Mouse (Mus musculus) C2C12 (cell line): Measurements from ENCODE around the gene Tm4sf19. TPM values are rescaled to one million over a fixed set of nuclear protein-coding genes. Genes with fewer than 3 reads are reported as not detected.

Experiments used
- H3K27me3 ChIP-seq: one replicate; pipeline ENCODE4 v1.6.1; 2011; ENCODE audit not compliant: control insufficient read depth, insufficient read depth, insufficient read length
- H3K36me3 ChIP-seq: one replicate; pipeline ENCODE4 v1.6.1; 2011; ENCODE audit not compliant: control insufficient read depth, insufficient read depth
- H3K4me3 ChIP-seq: one replicate; pipeline ENCODE4 v1.5.1; 2011; ENCODE audit warnings: mild to moderate bottlenecking, control low read depth; ENCODE audit not compliant: poor library complexity, insufficient read depth, severe bottlenecking
- H3K79me2 ChIP-seq: one replicate; pipeline ENCODE4 v1.6.1; 2011; ENCODE audit not compliant: control insufficient read depth, insufficient read depth
- H3K79me3 ChIP-seq: one replicate; pipeline ENCODE4 v1.6.1; 2011; ENCODE audit warnings: low read depth, control low read depth
- H3ac ChIP-seq: one replicate; pipeline ENCODE3; 2011; ENCODE audit warnings: low read depth; ENCODE audit not compliant: control insufficient read depth, insufficient read length
- CEBPB ChIP-seq: IDR thresholded peaks from one replicate; pipeline ENCODE4 v1.6.1; 2011; ENCODE audit warnings: low read depth, mild to moderate bottlenecking, control low read depth, moderate library complexity
- CTCF ChIP-seq: IDR thresholded peaks from one replicate; pipeline ENCODE4 v1.5.1; 2011; ENCODE audit not compliant: control insufficient read depth, insufficient read depth, insufficient read length
- FOSL1 ChIP-seq: IDR thresholded peaks from one replicate; pipeline ENCODE4 v1.8.0; 2011; ENCODE audit warnings: mild to moderate bottlenecking, low read length; ENCODE audit not compliant: poor library complexity, insufficient read depth, severe bottlenecking
- MAX ChIP-seq: IDR thresholded peaks from one replicate; pipeline ENCODE4 v1.6.1; 2011; ENCODE audit warnings: mild to moderate bottlenecking, control low read depth
- MYOD1 ChIP-seq: IDR thresholded peaks from one replicate; pipeline ENCODE4 v1.6.1; 2011; ENCODE audit warnings: low read depth; ENCODE audit not compliant: control insufficient read depth, insufficient read length
- MYOG ChIP-seq: IDR thresholded peaks from one replicate; pipeline ENCODE4 v1.6.1; 2011; ENCODE audit not compliant: control insufficient read depth, insufficient read length; ENCODE audit errors: extremely low read depth
- USF1 ChIP-seq: IDR thresholded peaks from one replicate; pipeline ENCODE4 v1.6.1; 2011; ENCODE audit warnings: low read depth, mild to moderate bottlenecking, control low read depth, moderate library complexity
- polyA plus RNA-seq: library from polyadenylated mRNA; unstranded; fragments of >200 nt; fragmentation: generic; extraction: Trizol; gene quantifications from one replicate; pipeline ENCODE4 v1.2.1, GENCODE M21; 2012; ENCODE audit warnings: missing spikeins

Gene Tm4sf19
- polyA plus RNA-seq, 1 experiment: not detected

DNA sequence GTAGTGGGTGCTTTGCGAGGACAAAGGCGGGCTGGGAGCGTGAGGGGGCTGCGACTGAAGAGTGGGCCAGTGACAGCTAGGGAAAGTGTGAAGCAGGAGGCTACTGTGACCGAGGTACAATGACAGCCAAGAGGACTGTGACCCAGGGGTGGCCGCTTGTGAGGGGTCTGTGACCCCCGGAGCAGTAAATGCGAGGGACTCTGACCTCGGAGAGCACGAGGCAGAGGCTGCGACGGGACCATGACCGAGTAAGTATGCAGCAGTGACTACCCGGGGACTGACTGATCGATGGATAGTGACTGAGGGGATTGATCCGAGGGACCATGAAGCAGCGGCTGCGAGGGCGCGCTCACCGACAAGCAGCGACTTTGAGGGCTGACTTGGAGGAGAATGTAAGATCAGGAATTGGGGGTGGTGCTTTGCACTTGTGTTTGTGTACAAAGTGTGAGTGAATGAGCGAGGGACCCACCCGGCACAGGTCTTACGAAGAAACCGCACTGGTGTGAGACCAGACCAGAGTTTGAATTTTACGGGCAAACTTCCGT lies 30.8 kb downstream of the Tm4sf19 start:
- H3K79me2 ChIP-seq: peaks cover 24% of the 10 kb centered on the region
- peak overlapping the region; percentile 87 for H3ac ChIP-seq
- TF ChIP-seq MYOD1 (no peak), MAX (no peak), CTCF (no peak), CEBPB (no peak), USF1 (no peak), FOSL1 (no peak), MYOG (no peak)
- no peaks in the 10 kb centered on the region for H3K27me3 ChIP-seq
- H3K4me3 ChIP-seq: peak overlapping the region; percentile 87
- H3K36me3 ChIP-seq: no peaks in the 10 kb centered on the region
- peaks cover 6% of the 10 kb centered on the region for H3K79me3 ChIP-seq

DNA sequence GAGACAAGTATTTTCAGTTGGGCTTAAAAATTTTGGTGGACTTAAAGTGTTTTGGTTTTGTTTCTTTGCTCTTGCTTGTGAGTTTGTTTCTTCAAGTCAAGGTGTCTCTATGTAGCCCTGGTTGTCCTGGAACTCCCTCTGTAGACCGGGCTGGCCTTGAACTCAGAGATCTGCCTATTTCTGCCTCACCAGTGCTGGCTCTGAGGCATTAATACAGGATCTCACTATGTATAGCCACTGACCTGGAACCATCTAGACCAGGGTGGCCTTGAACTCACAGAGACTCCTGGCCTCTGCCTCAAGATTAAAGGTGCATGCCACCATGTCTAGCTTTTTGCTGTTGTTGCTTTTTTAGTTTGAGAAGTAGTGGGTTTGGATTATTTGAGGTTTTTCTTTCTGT lies 31.6 kb downstream of the Tm4sf19 start:
- peaks cover 6% of the 10 kb centered on the region for H3K79me3 ChIP-seq
- TF ChIP-seq FOSL1: no peak
- no peak for TF ChIP-seq MAX
- TF ChIP-seq CTCF: no peak
- H3ac ChIP-seq: no peak overlapping the region
- H3K79me2 ChIP-seq: peaks cover 24% of the 10 kb centered on the region
- no peak overlapping the region for H3K4me3 ChIP-seq
- H3K27me3 ChIP-seq: no peaks in the 10 kb centered on the region
- no peaks in the 10 kb centered on the region for H3K36me3 ChIP-seq

DNA sequence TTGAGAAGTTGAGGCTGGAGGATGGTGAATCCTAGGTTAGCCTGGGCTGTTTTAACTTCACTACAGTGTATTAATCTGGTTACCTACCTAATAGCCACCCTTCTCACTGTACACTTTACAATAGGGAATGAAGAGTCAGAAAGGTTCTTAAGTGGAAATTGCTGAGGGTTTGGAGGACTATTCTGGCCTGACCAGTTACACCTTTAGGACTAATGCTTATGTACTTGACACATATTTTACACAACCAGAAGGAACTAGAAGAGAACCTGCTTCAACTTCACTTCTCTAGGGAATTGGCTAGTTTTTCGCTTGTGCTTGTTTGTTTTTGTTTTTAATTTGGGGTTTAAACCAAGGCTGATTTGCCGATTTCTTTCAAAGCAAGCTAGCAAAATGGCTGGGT lies 32.8 kb downstream of the Tm4sf19 start:
- TF ChIP-seq MAX (no peak), USF1 (no peak), CEBPB (no peak), CTCF (no peak), FOSL1 (no peak), MYOG (no peak), MYOD1 (no peak)
- Histone ChIP-seq H3K36me3 (no peaks in the 10 kb centered on the region), H3K4me3 (no peak overlapping the region), H3K79me3 (peaks cover 6% of the 10 kb centered on the region), H3K27me3 (no peaks in the 10 kb centered on the region), H3ac (no peak overlapping the region), H3K79me2 (peaks cover 24% of the 10 kb centered on the region)

DNA sequence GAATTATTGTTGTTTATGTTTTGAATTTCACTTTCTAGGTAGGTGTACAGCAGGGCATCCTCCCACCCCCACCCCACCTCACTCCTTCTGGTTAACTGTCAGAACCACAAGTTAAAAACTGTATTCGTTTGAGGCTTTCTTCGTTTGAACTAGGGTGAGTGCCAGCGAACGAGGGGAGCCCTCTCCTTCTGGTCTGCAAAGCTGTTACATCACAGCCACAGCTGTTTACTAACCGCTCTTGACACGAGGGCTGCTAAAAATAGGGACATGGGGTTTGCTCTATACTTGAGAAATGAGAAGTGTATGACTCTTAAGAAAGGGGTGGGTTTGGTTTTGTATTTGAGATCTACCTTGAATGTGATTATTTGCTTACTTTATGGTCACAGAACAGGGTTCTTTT lies 33.8 kb downstream of the Tm4sf19 start:
- no peak overlapping the region for H3ac ChIP-seq
- no peak overlapping the region for H3K4me3 ChIP-seq
- peaks cover 6% of the 10 kb centered on the region for H3K79me3 ChIP-seq
- no peak for TF ChIP-seq CEBPB
- no peak for TF ChIP-seq CTCF
- TF ChIP-seq USF1: no peak
- no peak for TF ChIP-seq MYOD1
- TF ChIP-seq MYOG: no peak
- TF ChIP-seq MAX: no peak
- TF ChIP-seq FOSL1: no peak
- H3K79me2 ChIP-seq: peaks cover 24% of the 10 kb centered on the region
- H3K27me3 ChIP-seq: no peaks in the 10 kb centered on the region
- H3K36me3 ChIP-seq: no peaks in the 10 kb centered on the region

DNA sequence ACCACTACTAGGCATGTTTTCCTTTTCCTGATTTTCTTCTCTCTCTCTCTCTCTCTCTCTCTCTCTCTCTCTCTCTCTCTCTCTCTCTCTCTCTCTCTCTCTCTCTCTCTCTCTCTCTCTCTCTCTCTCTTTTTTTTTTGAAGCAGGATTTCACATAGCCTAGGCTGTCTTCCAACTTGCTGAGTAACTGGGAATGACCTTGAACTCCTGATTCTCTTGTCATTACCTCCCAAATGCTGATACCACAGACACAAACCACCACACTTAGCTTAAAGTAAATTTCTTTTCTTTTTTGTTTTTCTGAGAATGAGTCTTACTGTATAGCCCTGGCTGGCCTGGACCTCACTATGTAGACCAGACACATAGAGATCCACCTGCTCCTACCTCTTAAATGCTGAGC lies 34.4 kb downstream of the Tm4sf19 start:
- Histone ChIP-seq H3ac (no peak overlapping the region), H3K36me3 (no peaks in the 10 kb centered on the region), H3K79me3 (peaks cover 6% of the 10 kb centered on the region), H3K79me2 (peaks cover 24% of the 10 kb centered on the region), H3K27me3 (no peaks in the 10 kb centered on the region), H3K4me3 (no peak overlapping the region)
- TF ChIP-seq MYOD1: no peak
- TF ChIP-seq FOSL1: no peak

DNA sequence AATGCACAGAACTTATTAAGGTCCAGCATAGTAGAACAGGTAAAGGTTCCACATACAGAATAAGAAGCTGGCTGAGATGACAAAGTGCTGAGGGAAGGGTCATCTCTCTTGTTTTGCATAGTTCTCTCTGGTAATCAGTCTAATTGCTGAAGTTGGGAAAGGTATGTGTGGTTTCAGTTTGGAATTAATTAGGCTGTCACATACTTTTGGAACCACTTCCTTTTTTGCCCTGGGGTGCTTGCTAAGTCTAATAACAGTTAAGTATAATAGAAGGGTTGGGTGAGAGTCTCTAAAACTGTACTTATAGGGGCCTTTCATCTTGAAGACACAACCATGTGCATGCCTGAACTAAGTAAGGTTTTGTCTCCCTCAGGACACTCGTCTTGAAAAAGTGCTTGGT lies 36.4 kb downstream of the Tm4sf19 start:
- H3K36me3 ChIP-seq: no peaks in the 10 kb centered on the region
- peaks cover 6% of the 10 kb centered on the region for H3K79me3 ChIP-seq
- H3K79me2 ChIP-seq: peaks cover 15% of the 10 kb centered on the region
- H3ac ChIP-seq: no peak overlapping the region
- no peak overlapping the region for H3K4me3 ChIP-seq
- no peaks in the 10 kb centered on the region for H3K27me3 ChIP-seq
- no peak for TF ChIP-seq CTCF
- no peak for TF ChIP-seq CEBPB
- TF ChIP-seq FOSL1: no peak
- no peak for TF ChIP-seq MYOD1
- TF ChIP-seq MYOG: no peak
- TF ChIP-seq MAX: no peak
- TF ChIP-seq USF1: no peak
